Mouse (Mus musculus) adrenal gland, adult 2 months (tissue): ENCODE data around the gene Gm10803. TPM values are rescaled to one million over a fixed set of nuclear protein-coding genes. Genes with fewer than 3 reads are reported as not detected.
"Not testable (repeated sequence)": the region's sequence is repeated elsewhere in the genome, so short reads cannot be mapped to it uniquely, and the experiment has no call there.

Experiments
- DNase-seq: peaks from one replicate; pipeline ENCODE4 v3.0.0; 2021
- long read RNA-seq: library from polyadenylated mRNA; stranded (forward); transcript quantifications from one replicate; pipeline ENCODE4 v2.0.0, GENCODE M21; 2021
- polyA plus RNA-seq: library from polyadenylated mRNA; depleted of rRNA; stranded (reverse); fragments of >200 nt; gene quantifications from 2 replicates; pipeline ENCODE4 v1.2.3, GENCODE M21; 2012; rRNA removed
- total RNA-seq, 2 experiments: library from RNA; stranded (reverse); gene quantifications; 2 replicates each; pipeline ENCODE4 v1.2.3; 2021

Gene Gm10803
- total RNA-seq (not detected), polyA plus RNA-seq (not detected in 2 replicates)
- long read RNA-seq, result 0 reads

- not testable (repeated sequence) for DNase-seq
These were observed at the start of gene Gm10803 for GRCm38 (mm10) chr2:93560268-93560667. Gene Gm10803 (plus strand): TSS chr2:93560568.

- peak; percentile 74 for DNase-seq
These were observed 49.5 kb upstream of the Gm10803 start for GRCm38 (mm10) chr2:93510839-93511238.

- no peak for DNase-seq
These were observed 48.2 kb upstream of the Gm10803 start for GRCm38 (mm10) chr2:93512130-93512529.

GRCm38 (mm10) chr2:93515246-93515645 is 45.1 kb upstream of the Gm10803 start:
- no peak for DNase-seq

- DNase-seq, result no peak
These were observed 39.3 kb upstream of the Gm10803 start for GRCm38 (mm10) chr2:93521042-93521441.

- DNase-seq, result no peak
These were observed 38.8 kb upstream of the Gm10803 start for GRCm38 (mm10) chr2:93521571-93521970.

GRCm38 (mm10) chr2:93522005-93522404 is 38.4 kb upstream of the Gm10803 start:
- DNase-seq, result no peak

- no peak for DNase-seq
These were observed 35.2 kb upstream of the Gm10803 start for GRCm38 (mm10) chr2:93525033-93525762.

- DNase-seq, result no peak
These were observed 30.8 kb upstream of the Gm10803 start for GRCm38 (mm10) chr2:93529602-93530001.

GRCm38 (mm10) chr2:93533891-93534290 is 26.5 kb upstream of the Gm10803 start:
- DNase-seq, result no peak

- DNase-seq, result no peak
These were observed 22.9 kb upstream of the Gm10803 start for GRCm38 (mm10) chr2:93537385-93537967.

GRCm38 (mm10) chr2:93538140-93538539 is 22.2 kb upstream of the Gm10803 start:
- DNase-seq, result no peak

- no peak for DNase-seq
These were observed 18.6 kb upstream of the Gm10803 start for GRCm38 (mm10) chr2:93541771-93542170.

GRCm38 (mm10) chr2:93552676-93553521 is 7.5 kb upstream of the Gm10803 start:
- no peak for DNase-seq

- DNase-seq, result no peak
These were observed 6.5 kb upstream of the Gm10803 start for GRCm38 (mm10) chr2:93553905-93554304.

- DNase-seq, result no peak
These were observed 5.3 kb downstream of the Gm10803 start for GRCm38 (mm10) chr2:93565647-93566046.

GRCm38 (mm10) chr2:93567675-93568074 is 7.3 kb downstream of the Gm10803 start:
- DNase-seq, result peak; percentile 84

- peak; percentile 57 for DNase-seq
These were observed 12.2 kb downstream of the Gm10803 start for GRCm38 (mm10) chr2:93572565-93572964.

GRCm38 (mm10) chr2:93581271-93581670 is 20.9 kb downstream of the Gm10803 start:
- DNase-seq, result no peak

- no peak for DNase-seq
These were observed 25.5 kb downstream of the Gm10803 start for GRCm38 (mm10) chr2:93585821-93586220.

- no peak for DNase-seq
These were observed 27.1 kb downstream of the Gm10803 start for GRCm38 (mm10) chr2:93587446-93587845.

- no peak for DNase-seq
These were observed 29.5 kb downstream of the Gm10803 start for GRCm38 (mm10) chr2:93589875-93590274.

- DNase-seq, result no peak
These were observed 31.3 kb downstream of the Gm10803 start for GRCm38 (mm10) chr2:93591706-93592105.
